Comparison of ENCODE assay signal across 10 mouse cellular contexts in the genomic region with DNA sequence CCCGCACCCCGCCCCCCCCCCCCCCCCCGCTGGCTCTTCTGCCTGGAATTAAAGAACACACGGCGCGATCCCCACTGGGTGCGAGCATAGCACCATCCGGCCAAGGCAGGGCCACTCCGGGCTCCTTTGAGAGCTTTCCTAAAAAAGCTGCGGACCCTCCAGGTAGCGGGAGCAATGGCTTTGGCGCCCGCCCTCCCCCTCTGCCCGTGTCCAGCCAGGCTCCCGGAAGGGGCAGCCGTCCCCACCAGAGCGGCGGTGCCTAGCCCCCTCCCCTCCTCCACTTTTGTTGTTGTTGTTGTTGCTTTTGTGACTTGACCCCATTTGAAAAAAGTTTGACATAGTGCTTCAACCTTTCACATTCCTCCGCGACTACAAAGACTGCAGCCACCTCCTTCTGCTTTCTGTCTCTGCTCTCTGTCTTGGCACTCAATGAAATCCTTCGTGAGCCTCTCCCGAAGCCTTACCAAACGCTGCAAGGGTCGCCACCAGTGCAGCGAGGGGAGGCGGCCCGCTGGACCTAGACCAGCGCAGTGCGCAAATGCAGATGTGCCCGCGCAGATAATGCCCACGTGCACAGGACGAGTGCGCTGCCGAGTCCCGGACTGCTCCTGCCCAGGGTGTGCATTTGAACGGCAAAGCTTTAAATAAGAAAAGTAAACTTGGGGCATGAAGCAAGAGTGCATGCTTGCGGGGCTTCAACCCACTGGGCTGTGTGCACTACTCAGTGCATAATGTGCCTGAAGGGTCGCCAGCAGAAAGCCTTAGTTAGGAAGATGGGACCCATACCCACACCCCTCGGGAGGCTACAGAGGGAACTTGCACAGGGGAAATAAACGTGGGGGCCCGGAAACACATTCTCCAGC.
A peak's percentile ranks its signal among the peaks of the same experiment; 100 is the strongest.
DNase-seq lines count a peak whose midpoint lies in the region; ATAC-seq lines count a peak whose summit lies in the region.
"Had no signal": no experiment of that assay in that cellular context is flagged by ENCODE, and none has a peak within 500 bp of the region (broad histone marks: within the 10 kb centered on the region; RNA-seq: fewer than 3 reads in every experiment).

No protein-coding gene starts in this region.

- WGBS in lung, embryonic 16.5 days, result 22% methylated on average over 35 of the region's 42 CpGs
- WGBS in forebrain, embryonic 14.5 days, result 38% methylated on average over 36 of the region's 42 CpGs
- WGBS in liver, embryonic 13.5 days (ENCODE audit: insufficient replicate concordance), result 16% methylated on average over 35 of the region's 42 CpGs
- WGBS in stomach, embryonic 16.5 days, result 15% methylated on average over 38 of the region's 42 CpGs

- H3K27ac ChIP-seq in lung, embryonic 16.5 days (ENCODE audit: low read length), result no peak overlapping the region
- no peak overlapping the region for H3K27ac ChIP-seq in forebrain, embryonic 14.5 days (ENCODE audit: low read depth, low read length)
- no peak overlapping the region for H3K27ac ChIP-seq in liver, embryonic 13.5 days
- no peak overlapping the region for H3K27ac ChIP-seq in stomach, embryonic 16.5 days (ENCODE audit: low read length)
- H3K27ac ChIP-seq: layer of hippocampus, adult 2 months had no signal

- ATAC-seq in lung, embryonic 16.5 days (ENCODE audit: low read depth), result no peak; the same call in 1 of the 2 replicates
- peak; percentile 29; the same call in 1 of the 2 replicates for ATAC-seq in forebrain, embryonic 14.5 days
- ATAC-seq in liver, embryonic 13.5 days (ENCODE audit: low read depth), result no peak
- no peak for ATAC-seq in stomach, embryonic 16.5 days (ENCODE audit: insufficient read depth, low FRiP score)
- no peak for ATAC-seq in erythroblast, adult 5-6 weeks (replicated peaks; ENCODE audit: low FRiP score, poor library complexity, severe bottlenecking)

- peak overlapping the region; percentile 41 for H3K4me3 ChIP-seq in lung, embryonic 16.5 days (ENCODE audit: low read length)
- H3K4me3 ChIP-seq in forebrain, embryonic 14.5 days (ENCODE audit: low read depth, low read length), result peak overlapping the region; percentile 29
- 0 out of 2 replicates have a peak overlapping the region, but pooled peaks have one; percentile 8 for H3K4me3 ChIP-seq in liver, embryonic 13.5 days (replicated peaks)
- peak overlapping the region; percentile 43 for H3K4me3 ChIP-seq in stomach, embryonic 16.5 days (replicated peaks; ENCODE audit: low read length)
- H3K4me3 ChIP-seq: layer of hippocampus, adult 2 months had no signal

- peak overlapping the region; percentile 69 for H3K4me2 ChIP-seq in lung, embryonic 16.5 days (ENCODE audit: low read depth, low read length)
- H3K4me2 ChIP-seq in forebrain, embryonic 14.5 days (ENCODE audit: low read length), result peak overlapping the region; percentile 62
- H3K4me2 ChIP-seq in liver, embryonic 13.5 days, result peak overlapping the region; percentile 41
- H3K4me2 ChIP-seq in stomach, embryonic 16.5 days (ENCODE audit: low read depth, low read length), result peak overlapping the region; percentile 61

- no peak overlapping the region for H3K9ac ChIP-seq in lung, embryonic 16.5 days (ENCODE audit: low read length)
- no peak overlapping the region for H3K9ac ChIP-seq in forebrain, embryonic 14.5 days (ENCODE audit: low read length)
- H3K9ac ChIP-seq in liver, embryonic 13.5 days, result no peak overlapping the region
- H3K9ac ChIP-seq in stomach, embryonic 16.5 days (ENCODE audit: low read length), result no peak overlapping the region

- no peak for DNase-seq in lung, postnatal 14 days
- DNase-seq in forebrain, embryonic 14.5 days (ENCODE audit: low spot score), result no peak
- no peak for DNase-seq in liver, embryonic 13.5 days
- DNase-seq in frontal cortex, postnatal 14 days (ENCODE audit: low spot score in 2 of 2), result no peak
- no peak for DNase-seq in ovary, adult 18-20 months (ENCODE audit: low spot score)
- DNase-seq: right cerebral cortex, postnatal 4 days had no signal

- no peaks in the 10 kb centered on the region for H3K27me3 ChIP-seq in lung, embryonic 16.5 days (ENCODE audit: control insufficient read depth, insufficient read depth, low read depth, low read length)
- no peaks in the 10 kb centered on the region for H3K27me3 ChIP-seq in forebrain, embryonic 14.5 days (replicated peaks; ENCODE audit: control insufficient read depth, insufficient read depth, low read length)
- peaks cover 25% of the 10 kb centered on the region for H3K27me3 ChIP-seq in liver, embryonic 13.5 days
- no peaks in the 10 kb centered on the region for H3K27me3 ChIP-seq in stomach, embryonic 16.5 days (ENCODE audit: control insufficient read depth, insufficient read depth, low read length)

- H3K36me3 ChIP-seq in lung, embryonic 16.5 days (ENCODE audit: control insufficient read depth, insufficient read depth, low read length), result no peaks in the 10 kb centered on the region
- H3K36me3 ChIP-seq in forebrain, embryonic 14.5 days (ENCODE audit: control insufficient read depth, insufficient read depth, low read length), result no peaks in the 10 kb centered on the region
- H3K36me3 ChIP-seq in liver, embryonic 13.5 days, result no peaks in the 10 kb centered on the region
- no peaks in the 10 kb centered on the region for H3K36me3 ChIP-seq in stomach, embryonic 16.5 days (ENCODE audit: control insufficient read depth, insufficient read depth, low read length)

- H3K4me1 ChIP-seq in lung, embryonic 16.5 days (replicated peaks; ENCODE audit: control insufficient read depth, insufficient read depth, low read length), result no peaks in the 10 kb centered on the region
- no peaks in the 10 kb centered on the region for H3K4me1 ChIP-seq in forebrain, embryonic 14.5 days (ENCODE audit: control insufficient read depth, insufficient read depth, low read length)
- H3K4me1 ChIP-seq in liver, embryonic 13.5 days (replicated peaks), result no peaks in the 10 kb centered on the region
- H3K4me1 ChIP-seq in stomach, embryonic 16.5 days (ENCODE audit: control insufficient read depth, insufficient read depth, low read length), result no peaks in the 10 kb centered on the region

- no peaks in the 10 kb centered on the region for H3K9me3 ChIP-seq in lung, embryonic 16.5 days (ENCODE audit: control insufficient read depth, low read length)
- H3K9me3 ChIP-seq in forebrain, embryonic 14.5 days (replicated peaks; ENCODE audit: control insufficient read depth, low read length), result no peaks in the 10 kb centered on the region
- no peaks in the 10 kb centered on the region for H3K9me3 ChIP-seq in liver, embryonic 13.5 days (replicated peaks)
- no peaks in the 10 kb centered on the region for H3K9me3 ChIP-seq in stomach, embryonic 16.5 days (replicated peaks; ENCODE audit: control insufficient read depth, low read length)
